Mouse (Mus musculus) neutrophil, adult 5-6 weeks (primary cell): ENCODE results near the gene Izumo2. TPM values are rescaled to one million over a fixed set of nuclear protein-coding genes. Genes with fewer than 3 reads are reported as not detected.

Experiments used
- ATAC-seq: fragments of 151-379, 151-347 bp; 2 replicates; pipeline ENCODE4 v1.8.0; 2017; ENCODE audit warnings: mild to moderate bottlenecking, moderate TSS enrichment; ENCODE audit not compliant: insufficient number of reproducible peaks, poor library complexity, low FRiP score, severe bottlenecking; ENCODE audit errors: extremely low read depth
- total RNA-seq: library from RNA; stranded (forward); fragments of 200-1000 nt; gene quantifications from 2 replicates; pipeline ENCODE4 v1.2.3, GENCODE M21; 2017

Gene Izumo2
- total RNA-seq = not detected in 2 replicates

DNA sequence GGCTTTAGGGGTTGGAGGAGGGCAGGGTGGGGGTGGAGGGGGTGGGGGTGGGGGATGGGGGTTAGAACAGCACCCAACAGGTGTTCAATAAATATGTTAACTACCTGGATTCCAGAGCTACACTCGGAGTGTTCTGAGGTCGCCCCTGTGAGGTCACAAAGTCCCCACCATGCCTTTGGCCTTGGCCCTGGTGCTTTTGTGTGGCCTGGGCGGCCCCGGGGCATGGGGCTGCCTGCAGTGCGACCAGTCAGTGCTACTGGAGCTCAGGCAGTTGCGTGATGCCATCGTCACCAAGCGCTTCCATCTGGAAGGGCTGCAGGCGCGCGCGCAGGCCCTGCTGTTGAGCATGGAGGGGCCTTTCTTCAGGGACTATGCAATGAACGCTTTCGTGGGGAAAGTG, at the start of gene Izumo2:
Izumo2 (plus strand) TSS at position 169 of the 400 bp plus-strand sequence.
- ATAC-seq = no peak

GRCm38 (mm10) chr7:44661219-44661618, 47.3 kb upstream of the Izumo2 start:
- ATAC-seq = no peak

DNA sequence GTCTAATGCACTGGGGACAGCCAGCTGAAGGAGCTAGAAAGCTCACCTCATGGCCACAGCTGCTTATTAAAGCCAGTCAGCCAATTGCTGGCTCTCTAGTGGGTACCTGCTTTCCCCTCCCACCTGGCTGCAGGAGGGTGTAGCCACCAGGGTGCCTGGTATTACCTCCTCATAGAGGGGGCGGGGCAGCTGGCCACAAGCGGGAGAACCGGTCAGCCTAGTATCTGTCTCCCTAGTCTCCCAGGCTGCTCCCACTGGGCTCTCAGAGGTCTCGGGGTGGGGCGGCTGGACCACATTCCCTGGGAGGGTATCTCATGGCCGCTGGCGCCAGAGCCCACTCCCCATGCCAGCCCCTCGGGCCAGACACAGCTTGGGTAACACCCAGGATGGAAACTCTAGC, 46.4 kb upstream of the Izumo2 start:
- no peak for ATAC-seq

DNA sequence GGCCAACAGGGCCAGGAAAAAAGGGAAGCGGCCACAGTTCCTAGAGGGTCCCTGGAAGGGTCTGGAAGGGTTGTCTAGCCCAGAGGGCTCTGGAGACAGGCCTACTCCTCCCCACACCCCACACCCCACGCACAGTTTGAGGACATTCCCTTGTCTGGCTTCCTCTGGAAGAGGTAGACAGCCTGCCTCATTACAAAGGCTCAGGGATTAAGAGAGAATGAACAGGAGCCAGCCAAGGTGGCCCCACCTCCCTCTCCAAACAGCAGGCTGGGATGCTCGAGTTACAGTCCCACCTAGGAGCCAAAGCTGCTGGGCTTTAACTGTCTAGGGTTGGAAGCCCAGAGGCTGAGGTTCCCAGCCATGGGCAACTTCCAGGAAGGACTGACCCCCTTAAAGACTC, 46.0 kb upstream of the Izumo2 start:
- ATAC-seq = no peak

DNA sequence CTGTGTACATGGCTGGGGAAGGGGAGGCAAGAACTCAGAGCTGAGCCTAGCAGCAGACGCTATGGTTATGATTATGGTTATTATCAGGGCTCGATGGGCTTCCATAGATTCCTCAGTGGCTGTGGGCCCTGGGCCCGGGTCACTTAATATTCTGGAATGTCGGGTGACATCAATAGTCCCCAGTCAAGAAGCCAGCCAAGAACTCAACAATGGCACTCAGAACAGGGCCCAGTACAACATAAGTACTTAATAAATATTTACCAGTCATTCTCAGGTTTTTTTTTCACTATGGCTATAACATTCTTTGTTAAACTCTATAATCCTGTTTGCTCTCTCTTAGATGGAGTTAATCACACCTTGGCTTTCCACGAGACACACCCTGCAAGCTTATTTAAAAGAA, 45.0 kb upstream of the Izumo2 start:
- no peak for ATAC-seq

DNA sequence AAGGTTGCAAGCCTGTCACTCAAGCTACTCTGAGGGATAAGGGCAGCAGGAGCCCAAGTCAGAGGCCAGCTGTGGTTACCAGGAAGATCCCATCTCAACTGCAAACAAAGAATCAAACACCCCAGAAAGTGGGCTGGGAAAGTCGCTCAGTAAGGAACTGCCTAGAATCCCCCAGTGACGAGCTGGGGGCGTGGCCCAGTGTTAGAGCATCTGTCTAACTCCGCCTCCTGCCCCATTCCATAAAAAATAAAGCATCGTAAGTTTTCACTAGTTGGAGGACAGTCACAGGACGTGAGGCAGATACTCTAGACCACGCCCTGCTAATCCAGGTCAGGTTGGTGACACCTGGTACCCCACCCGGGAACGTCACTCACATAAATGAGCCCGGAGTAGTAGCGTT, 43.8 kb upstream of the Izumo2 start:
- no peak for ATAC-seq

DNA sequence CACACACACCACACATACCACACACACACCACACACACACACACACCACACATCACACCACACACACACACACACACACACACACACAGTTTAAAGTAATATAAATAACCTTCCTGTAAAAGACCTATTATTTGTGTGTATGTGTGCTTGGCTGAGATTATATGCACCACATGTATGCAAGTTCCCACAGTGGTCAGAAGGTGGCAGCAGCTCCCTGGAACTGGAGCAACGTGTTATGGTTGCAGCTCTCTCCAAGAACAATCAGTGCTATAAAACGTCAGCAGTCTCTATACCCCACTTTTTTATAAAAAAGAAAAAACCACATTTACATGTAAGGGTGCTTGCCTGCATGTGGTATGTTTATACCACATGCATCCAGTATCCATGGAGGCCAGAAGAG, 42.1 kb upstream of the Izumo2 start:
- no peak for ATAC-seq

GRCm38 (mm10) chr7:44667996-44668738, 40.4 kb upstream of the Izumo2 start:
- ATAC-seq = no peak

- no peak for ATAC-seq
Observed at GRCm38 (mm10) chr7:44669103-44669502, 39.4 kb upstream of the Izumo2 start.

DNA sequence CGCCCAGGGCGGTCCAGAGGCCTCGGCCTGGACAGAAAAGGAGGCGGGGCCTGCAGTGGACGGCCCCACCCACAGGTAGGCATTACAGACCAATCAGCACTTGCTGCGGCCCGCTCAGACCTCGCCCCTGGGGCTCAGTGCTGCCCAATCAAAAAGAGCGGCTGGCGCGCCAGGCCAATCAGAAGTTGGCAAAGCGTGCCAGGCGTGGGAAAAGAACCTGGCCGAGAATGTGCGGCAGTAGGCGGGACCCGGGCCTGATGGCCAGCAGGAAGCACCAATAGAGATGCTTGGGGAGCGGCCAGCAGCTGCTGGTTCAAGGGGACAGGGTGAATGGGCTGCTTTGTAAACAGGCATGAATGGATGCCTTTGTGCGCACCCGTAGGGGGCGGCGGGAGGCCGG, 37.7 kb upstream of the Izumo2 start, which contains the start of gene Myh14:
Myh14 (minus strand) TSS at position 41 of the 400 bp plus-strand sequence.
- ATAC-seq = no peak

DNA sequence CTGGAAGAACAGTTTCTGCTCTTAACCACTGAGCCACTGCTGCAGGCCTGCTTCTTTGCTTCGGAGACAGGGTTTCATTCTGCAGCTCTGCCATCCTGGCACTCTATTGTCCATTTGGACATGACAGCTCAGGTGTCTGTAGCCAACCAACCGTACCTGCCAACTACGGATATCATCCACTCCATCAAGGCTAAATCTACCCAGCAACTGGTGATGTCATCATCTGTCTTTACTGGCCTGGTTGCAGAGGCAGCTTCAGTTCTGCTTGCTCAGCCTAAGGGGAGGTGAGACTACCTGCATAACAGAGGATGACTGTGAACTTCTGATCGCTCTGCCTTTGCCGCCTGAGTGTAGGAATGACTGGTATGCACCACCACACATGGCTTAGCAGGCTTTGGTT, 36.3 kb upstream of the Izumo2 start:
- ATAC-seq = no peak

GRCm38 (mm10) chr7:44674511-44674910, 34.0 kb upstream of the Izumo2 start:
- no peak for ATAC-seq

- no peak for ATAC-seq
Observed at GRCm38 (mm10) chr7:44675171-44675570, 33.4 kb upstream of the Izumo2 start.

DNA sequence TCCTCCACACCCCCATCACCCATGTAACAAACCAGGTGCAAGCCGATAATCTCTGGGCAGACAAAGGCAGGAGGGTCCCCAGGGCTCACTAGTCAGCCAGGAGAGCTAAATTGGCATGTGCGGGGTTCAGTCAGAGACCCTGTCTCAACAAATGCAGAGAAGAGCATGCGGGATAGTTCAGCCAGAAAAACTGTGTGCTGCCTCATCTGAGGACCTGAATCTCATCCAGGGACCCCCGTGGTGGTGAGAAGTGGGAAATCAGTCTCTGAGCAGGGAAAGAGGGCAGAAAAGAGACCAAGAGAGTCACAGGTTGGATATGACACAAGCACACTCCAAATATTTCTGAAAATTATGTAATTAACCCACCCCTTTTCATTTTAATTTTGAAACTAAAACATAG, 32.4 kb upstream of the Izumo2 start:
- no peak for ATAC-seq

- ATAC-seq = no peak
Observed at GRCm38 (mm10) chr7:44676611-44677010, 31.9 kb upstream of the Izumo2 start.

DNA sequence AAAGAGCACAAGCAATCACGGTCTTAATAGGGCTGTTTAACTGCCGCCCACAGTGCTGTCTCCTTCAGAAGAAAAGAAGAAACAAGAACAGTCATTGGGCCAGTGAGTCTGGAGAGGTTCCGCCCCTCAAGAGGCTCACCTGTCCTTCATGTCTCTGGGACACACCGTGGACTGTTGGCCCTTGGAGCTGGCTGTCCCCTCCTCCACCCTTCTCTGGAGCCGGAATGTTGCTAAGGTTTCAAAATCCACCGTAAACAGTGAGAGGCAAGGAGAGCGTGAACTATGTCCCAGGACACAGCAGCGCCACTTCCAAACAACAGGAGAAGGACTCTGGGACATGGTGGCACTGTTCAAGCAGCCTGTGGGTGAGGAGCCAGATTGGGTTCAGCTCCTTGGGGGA, 24.9 kb upstream of the Izumo2 start:
- ATAC-seq = no peak

DNA sequence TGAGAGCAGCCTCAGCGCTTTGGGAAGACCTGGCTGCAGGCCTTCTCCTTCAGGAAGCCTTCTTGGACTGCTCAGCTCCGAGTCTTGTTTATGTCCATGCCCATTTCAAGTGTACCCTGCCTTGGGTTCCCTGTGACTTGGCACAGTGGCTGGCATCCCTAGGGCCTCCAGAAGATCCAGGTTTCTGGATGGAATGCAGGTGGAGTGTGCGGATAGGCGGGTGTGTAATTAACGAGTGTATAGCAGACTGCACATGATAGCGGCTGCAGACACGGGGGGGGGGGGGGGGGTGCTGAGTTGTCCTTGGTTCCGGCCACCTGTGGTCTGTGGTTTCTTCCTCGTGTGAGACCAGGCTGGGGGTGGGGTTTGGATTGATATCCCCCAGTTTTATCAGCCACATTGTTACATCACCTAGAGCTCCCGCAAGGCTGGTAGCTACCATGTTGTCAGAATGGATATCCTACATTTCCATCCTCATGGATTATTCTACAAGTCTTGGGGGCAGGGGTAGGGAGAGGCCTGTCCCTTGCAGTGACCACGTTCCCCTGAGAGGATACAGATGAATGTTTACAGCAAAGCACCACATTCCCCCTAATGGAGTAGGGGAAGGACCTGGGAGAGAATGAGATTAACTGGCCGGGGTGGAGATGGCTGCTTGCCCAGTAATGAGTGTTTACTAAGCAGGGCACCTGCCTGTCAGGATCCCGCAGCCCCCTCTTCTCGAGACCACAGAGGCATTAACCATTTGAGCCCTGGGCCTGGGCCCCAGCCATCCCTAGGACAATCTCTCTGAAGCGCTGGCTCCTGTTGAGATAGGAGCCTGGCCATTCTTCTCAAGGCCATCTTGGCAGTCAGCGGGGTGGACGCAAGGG, 22.8 kb upstream of the Izumo2 start:
- ATAC-seq = no peak

GRCm38 (mm10) chr7:44688890-44689289, 19.7 kb upstream of the Izumo2 start:
- no peak for ATAC-seq

GRCm38 (mm10) chr7:44689331-44689730, 19.2 kb upstream of the Izumo2 start:
- ATAC-seq = no peak
